Comparison of ENCODE assay signal across 20 mouse cellular contexts in genomic region chr13:26150426-26150825, GRCm38 (mm10).
DNase-seq lines count a peak whose midpoint lies in the region; ATAC-seq and TF ChIP-seq lines count a peak whose summit lies in the region.
"Had no signal": no experiment of that assay in that cellular context is flagged by ENCODE, and none has a peak within 500 bp of the region (broad histone marks: within the 10 kb centered on the region; RNA-seq: fewer than 3 reads in every experiment).

No protein-coding gene starts in this region.

- peak; percentile 75 for ATAC-seq in frontal cortex, adult (ENCODE audit: low TSS enrichment)
- ATAC-seq: forebrain, postnatal 0 days had no signal

- TF ChIP-seq CTCF in left cerebral cortex, adult 2 months (IDR thresholded peaks at IDR 0.05): no peak

- intact Hi-C loops in left cerebral cortex, adult 2 months (cut with DNase I): loop anchor here (10.0 kb wide), 1 partner anchor 196 kb away; no protein-coding TSS in a partner anchor
- intact Hi-C loops in left cerebral cortex, postnatal 4 days (cut with DNase I): no loop called here

- H3K27ac ChIP-seq in left cerebral cortex, adult 2 months: peak overlapping the region; percentile 9; the same call in 1 of the 2 replicates
- H3K27ac ChIP-seq: embryonic facial prominence, embryonic 12.5 days; forebrain, embryonic 12.5 days; hindbrain, embryonic 10.5 days; hindbrain, embryonic 14.5 days had no signal

- no peak for DNase-seq in frontal cortex, postnatal 14 days (ENCODE audit: low spot score in 2 of 2)
- no peak for DNase-seq in left cerebral cortex, adult 2 months (ENCODE audit: extremely low spot score in 1 of 2, low spot score in 2 of 2)
- DNase-seq in left cerebral cortex, postnatal 4 days: no peak
- DNase-seq in right cerebral cortex, adult 18-20 months: peak; percentile 29
- DNase-seq in right cerebral cortex, postnatal 4 days: no peak
- peak; percentile 82 for DNase-seq in brain, adult 2 months (ENCODE audit: low read depth, low spot score)
- DNase-seq in kidney, postnatal 4 days: no peak
- DNase-seq: adrenal gland, adult 2 months; adrenal gland, postnatal 25 days; cerebellum, adult 2 months; cerebellum, postnatal 10 days; embryo, embryonic 11 days; forebrain, postnatal 0 days; gastrocnemius, postnatal 10 days; heart, adult 18-20 months had no signal

- no peak overlapping the region for H3K4me3 ChIP-seq in left cerebral cortex, adult 2 months
- H3K4me3 ChIP-seq: embryonic facial prominence, embryonic 12.5 days; forebrain, embryonic 12.5 days; hindbrain, embryonic 10.5 days had no signal

Comparison
In these comparisons a context has a peak if more than half of its experiments do, and no peak if none do; other contexts are left out.
1. DNase-seq: peak in right cerebral cortex, adult 18-20 months (single experiment) and brain, adult 2 months (single experiment); none in frontal cortex, postnatal 14 days (0 of 2), left cerebral cortex, adult 2 months (0 of 2), left cerebral cortex, postnatal 4 days (single experiment), right cerebral cortex, postnatal 4 days (single experiment) and kidney, postnatal 4 days (0 of 2).